Mouse (Mus musculus) thymus, postnatal 4 days (tissue): Measurements from ENCODE around the gene Slc16a1.

ENCODE experiments used
- DNase-seq: peaks from one replicate; pipeline ENCODE4 v3.0.0; 2021

Gene Slc16a1

GRCm38 (mm10) chr3:104638403-104638779 is at the start of gene Slc16a1:
Slc16a1 (plus strand) TSS chr3:104638668.
- DNase-seq, result peak; percentile 96

- no peak for DNase-seq
These were observed 41.9 kb upstream of the Slc16a1 start for GRCm38 (mm10) chr3:104596451-104597134.

- no peak for DNase-seq
These were observed 41.2 kb upstream of the Slc16a1 start for GRCm38 (mm10) chr3:104597135-104597764.

GRCm38 (mm10) chr3:104599296-104600150 is 38.9 kb upstream of the Slc16a1 start:
- no peak for DNase-seq

- DNase-seq, result no peak
These were observed 37.8 kb upstream of the Slc16a1 start for GRCm38 (mm10) chr3:104600691-104601090.

- DNase-seq, result no peak
These were observed 36.8 kb upstream of the Slc16a1 start for GRCm38 (mm10) chr3:104601680-104602079.

GRCm38 (mm10) chr3:104609690-104610380 is 28.6 kb upstream of the Slc16a1 start:
- DNase-seq, result no peak

- DNase-seq, result no peak
These were observed 27.8 kb upstream of the Slc16a1 start for GRCm38 (mm10) chr3:104610453-104611230.

GRCm38 (mm10) chr3:104611951-104612350 is 26.5 kb upstream of the Slc16a1 start:
- DNase-seq, result no peak

GRCm38 (mm10) chr3:104613102-104613501 is 25.4 kb upstream of the Slc16a1 start:
- DNase-seq, result no peak

GRCm38 (mm10) chr3:104614081-104614480 is 24.4 kb upstream of the Slc16a1 start:
- no peak for DNase-seq

- peak; percentile 50 for DNase-seq
These were observed 23.3 kb upstream of the Slc16a1 start for GRCm38 (mm10) chr3:104615216-104615615.

GRCm38 (mm10) chr3:104616155-104616554 is 22.3 kb upstream of the Slc16a1 start:
- peak; percentile 76 for DNase-seq

- DNase-seq, result no peak
These were observed 16.6 kb upstream of the Slc16a1 start for GRCm38 (mm10) chr3:104621841-104622240.

- no peak for DNase-seq
These were observed 8.7 kb upstream of the Slc16a1 start for GRCm38 (mm10) chr3:104629810-104630209.

GRCm38 (mm10) chr3:104630941-104631340 is 7.5 kb upstream of the Slc16a1 start:
- DNase-seq, result peak; percentile 48

GRCm38 (mm10) chr3:104632560-104633162 is 5.8 kb upstream of the Slc16a1 start:
- no peak for DNase-seq

- no peak for DNase-seq
These were observed 2.0 kb upstream of the Slc16a1 start for GRCm38 (mm10) chr3:104636491-104636890.

- no peak for DNase-seq
These were observed 753 bp upstream of the Slc16a1 start for GRCm38 (mm10) chr3:104637427-104638402.

- peak; percentile 68 for DNase-seq
These were observed 672 bp downstream of the Slc16a1 start for GRCm38 (mm10) chr3:104638932-104639748.
